Mouse (Mus musculus) spleen, adult 2 months (tissue): ENCODE measurements around the gene Rab3d. TPM values are rescaled to one million over a fixed set of nuclear protein-coding genes. Genes with fewer than 3 reads are reported as not detected.

ENCODE experiments used
- DNase-seq, 2 experiments: peaks; one replicate each; pipeline versions ENCODE4 v3.0.0 to v3.0.0-alpha.2; 2012 to 2021; ENCODE audit warnings: low spot score in 2 of 2, low read depth in 1 of 2
- H3K27ac ChIP-seq: fragments of 200-500 bp; 2 replicates; pipeline ENCODE4 v1.5.1; 2012; ENCODE audit warnings: low read length, inconsistent platforms; ENCODE audit not compliant: insufficient read depth
- H3K27me3 ChIP-seq: fragments of 200-500 bp; 2 replicates; pipeline ENCODE4 v1.6.1; 2012; ENCODE audit warnings: mild to moderate bottlenecking, moderate library complexity, low read length, inconsistent platforms; ENCODE audit not compliant: control insufficient read depth, insufficient read depth
- H3K36me3 ChIP-seq: fragments of 200-500 bp; 2 replicates; pipeline ENCODE4 v1.6.1; 2012; ENCODE audit warnings: mild to moderate bottlenecking, low read length, inconsistent platforms; ENCODE audit not compliant: control insufficient read depth, insufficient read depth
- H3K4me1 ChIP-seq: fragments of 200-500 bp; 2 replicates; pipeline ENCODE4 v1.6.1; 2011; ENCODE audit warnings: inconsistent platforms; ENCODE audit not compliant: control insufficient read depth, insufficient read depth, insufficient read length
- H3K4me3 ChIP-seq: fragments of 200-500 bp; 2 replicates; pipeline ENCODE4 v1.5.1; 2011; ENCODE audit warnings: mild to moderate bottlenecking, inconsistent platforms; ENCODE audit not compliant: insufficient read depth, insufficient read length; ENCODE audit errors: extremely low read depth
- CTCF ChIP-seq: fragments of 200-500 bp; IDR thresholded peaks from 2 replicates; pipeline ENCODE4 v1.5.1; 2011; ENCODE audit warnings: mild to moderate bottlenecking, inconsistent platforms; ENCODE audit not compliant: insufficient read depth, insufficient read length, insufficient replicate concordance; ENCODE audit errors: extremely low read depth
- POLR2A ChIP-seq: fragments of 200-500 bp; IDR thresholded peaks from 2 replicates; pipeline ENCODE4 v1.6.1; 2011; ENCODE audit warnings: low read depth, low read length, inconsistent platforms
- WGBS: fragments of 180-500 bp; shearing (Covaris S2); methylation state at CpG from one replicate; pipeline ENCODE4 v1.1.7; 2018; 5-methylcytosine and 5-hydroxymethylcytosine counted together
- polyA plus RNA-seq: library from polyadenylated mRNA; depleted of rRNA; stranded (reverse); fragments of >200 nt; gene quantifications from 2 replicates; pipeline ENCODE4 v1.2.3, GENCODE M21; 2012

Rab3d gene
- polyA plus RNA-seq, 1 experiment, result 21.1 TPM

DNA sequence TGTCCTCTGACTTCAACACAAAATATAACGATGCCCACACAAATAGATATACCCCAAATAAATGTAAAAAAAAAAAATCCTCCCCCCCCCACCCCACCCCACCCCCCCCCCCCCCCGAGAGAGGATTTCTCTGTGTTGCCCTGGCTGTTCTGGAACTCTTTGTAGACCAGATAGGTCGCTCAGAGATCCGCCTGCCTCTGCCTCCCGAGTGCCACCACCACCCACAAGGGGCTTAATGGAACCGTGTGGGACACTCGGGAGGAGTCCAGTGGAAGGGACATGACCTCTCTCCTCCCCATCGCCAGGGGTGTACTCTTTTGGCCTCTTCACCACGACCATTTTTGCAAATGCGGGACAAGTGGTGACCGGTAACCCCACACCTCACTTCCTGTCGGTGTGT, 25.1 kb upstream of the Rab3d start:
- no peak for DNase-seq
- Histone ChIP-seq H3K4me1 (peaks cover 5% of the 10 kb centered on the region), H3K4me3 (no peak overlapping the region), H3K36me3 (no peaks in the 10 kb centered on the region), H3K27me3 (no peaks in the 10 kb centered on the region; the same call in 1 of the 2 replicates), H3K27ac (no peak overlapping the region)
- no peak for TF ChIP-seq CTCF
- no peak for TF ChIP-seq POLR2A
- 76% methylated on average over 12 of the region's 12 CpGs for WGBS

- 92% methylated on average over 4 of the region's 4 CpGs for WGBS
- TF ChIP-seq POLR2A, result no peak
- TF ChIP-seq CTCF, result no peak
- H3K36me3 ChIP-seq, result no peaks in the 10 kb centered on the region
- no peaks in the 10 kb centered on the region for H3K27me3 ChIP-seq
- no peak overlapping the region for H3K27ac ChIP-seq
- no peak for DNase-seq
- H3K4me3 ChIP-seq, result no peak overlapping the region
- H3K4me1 ChIP-seq, result peaks cover 4% of the 10 kb centered on the region; the same call in 1 of the 2 replicates
These were observed 20.4 kb upstream of the Rab3d start for GRCm38 (mm10) chr9:21938234-21938855.

DNA sequence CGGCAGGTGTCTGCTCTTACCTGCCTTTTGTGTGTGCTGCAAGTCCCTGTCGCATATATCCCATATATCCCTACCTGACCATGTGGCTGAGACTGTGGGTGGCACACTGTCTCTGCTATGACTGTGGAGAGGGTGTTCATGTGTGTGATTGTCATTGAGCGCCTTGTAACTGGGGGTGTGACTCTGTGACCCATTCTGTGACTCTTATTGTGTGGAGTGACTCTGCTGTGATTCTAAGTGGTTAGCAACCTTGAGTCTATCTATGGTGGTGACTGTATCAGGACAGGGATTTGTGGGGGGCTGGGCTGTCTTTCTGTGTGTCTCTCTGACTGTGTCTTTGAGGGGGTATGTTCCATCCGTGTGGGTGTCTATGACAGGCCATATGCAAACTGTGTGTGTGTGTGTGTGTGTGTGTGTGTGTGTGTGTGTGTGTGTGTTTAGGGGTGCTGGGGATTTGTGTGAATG, 19.8 kb upstream of the Rab3d start:
- TF ChIP-seq POLR2A (no peak), CTCF (no peak)
- Histone ChIP-seq H3K36me3 (no peaks in the 10 kb centered on the region), H3K27ac (no peak overlapping the region), H3K4me1 (peaks cover 4% of the 10 kb centered on the region; the same call in 1 of the 2 replicates), H3K27me3 (no peaks in the 10 kb centered on the region), H3K4me3 (no peak overlapping the region)
- 89% methylated on average over 4 of the region's 4 CpGs for WGBS
- DNase-seq, result no peak

DNA sequence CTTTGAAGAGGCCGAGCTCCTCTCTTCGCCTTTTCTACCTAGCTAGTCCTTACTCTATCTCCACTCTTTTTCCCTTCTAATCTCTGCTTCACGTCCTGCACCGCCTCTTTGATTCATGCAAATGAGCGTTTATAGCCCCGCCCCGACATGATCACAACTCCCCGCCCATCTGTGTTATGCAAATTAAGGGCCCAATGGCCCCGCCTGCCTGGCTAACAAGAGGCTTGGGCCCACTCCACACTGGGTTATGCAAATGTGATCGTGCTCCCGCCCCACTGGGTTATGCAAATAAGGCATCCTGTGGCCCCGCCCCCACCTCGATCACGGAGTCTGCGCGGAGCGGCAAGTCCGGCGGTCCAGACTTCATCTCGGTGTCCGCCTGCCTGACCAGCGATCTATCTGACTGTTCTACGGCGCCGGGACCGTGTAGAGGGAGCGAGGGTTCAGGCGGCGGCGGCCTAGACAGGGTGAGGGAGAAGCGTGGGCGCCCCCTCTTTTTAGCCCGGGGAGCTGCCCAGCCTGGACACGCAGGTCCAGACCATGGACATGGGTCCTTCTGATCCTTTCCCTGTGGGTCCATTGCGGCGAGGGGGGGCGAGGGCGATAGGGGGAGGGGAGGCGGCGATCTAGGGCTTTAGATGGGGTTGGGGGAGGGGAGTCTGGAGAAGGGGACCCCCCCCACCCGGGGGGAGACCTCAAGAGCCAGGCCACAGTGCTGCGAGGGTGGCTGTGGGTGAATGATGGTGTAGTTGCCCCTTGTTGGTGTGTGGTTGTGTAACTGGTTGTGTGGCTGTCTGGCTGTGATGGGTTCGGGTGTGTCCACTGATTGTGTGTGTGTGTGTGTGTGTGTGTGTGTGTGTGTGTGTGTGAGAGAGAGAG, 18.9 kb upstream of the Rab3d start, which contains the start of gene Plppr2:
Plppr2 (plus strand) TSS at position 342 of the 879 bp plus-strand sequence.
- 6% methylated on average over 43 of the region's 43 CpGs for WGBS
- Histone ChIP-seq H3K27me3 (no peaks in the 10 kb centered on the region), H3K4me1 (peaks cover 4% of the 10 kb centered on the region; the same call in 1 of the 2 replicates), H3K4me3 (peak within 1 kb of the TSS; percentile 41; the same call in 1 of the 2 replicates), H3K27ac (no peak within 1 kb of the TSS), H3K36me3 (no peaks in the 10 kb centered on the region)
- TF ChIP-seq POLR2A, result no peak
- no peak for TF ChIP-seq CTCF
- DNase-seq, result peak; percentile 64 to 75

DNA sequence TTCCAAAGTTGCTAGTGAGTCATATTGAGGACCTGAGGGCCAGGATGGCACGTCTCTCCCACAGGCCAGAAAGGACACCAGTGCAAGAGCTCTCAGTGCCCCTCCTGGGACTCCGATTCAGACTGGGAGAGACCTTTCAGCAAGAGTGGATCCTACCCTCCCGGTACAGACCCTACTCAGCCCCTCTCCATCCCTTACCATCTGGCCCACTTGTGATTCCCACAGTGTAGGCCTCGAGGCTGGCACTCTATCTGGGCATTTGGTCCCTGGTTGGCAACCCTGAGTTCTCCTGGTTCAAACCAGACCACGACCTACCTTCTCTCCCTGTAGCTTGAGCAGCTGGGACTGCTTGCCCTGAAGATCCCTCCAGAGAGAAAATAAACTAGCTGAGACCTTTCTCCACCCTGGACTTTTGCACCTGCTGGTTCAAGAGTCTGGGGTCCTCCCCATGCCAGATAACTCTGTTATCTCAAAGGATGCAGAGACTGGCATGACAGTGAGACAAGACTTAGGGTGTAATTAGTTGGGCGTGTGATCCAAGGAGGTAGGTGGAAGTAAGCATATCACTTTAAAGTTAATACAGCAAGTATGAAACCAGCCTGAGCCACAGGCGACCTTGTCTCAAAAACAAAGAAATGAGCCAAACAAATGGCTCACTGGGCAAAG, 17.6 kb upstream of the Rab3d start:
- DNase-seq, result no peak
- 83% methylated on average over 7 of the region's 7 CpGs for WGBS
- Histone ChIP-seq H3K27ac (no peak overlapping the region), H3K27me3 (no peaks in the 10 kb centered on the region), H3K4me3 (no peak overlapping the region), H3K36me3 (no peaks in the 10 kb centered on the region), H3K4me1 (peaks cover 4% of the 10 kb centered on the region; the same call in 1 of the 2 replicates)
- TF ChIP-seq CTCF (no peak), POLR2A (no peak)

DNA sequence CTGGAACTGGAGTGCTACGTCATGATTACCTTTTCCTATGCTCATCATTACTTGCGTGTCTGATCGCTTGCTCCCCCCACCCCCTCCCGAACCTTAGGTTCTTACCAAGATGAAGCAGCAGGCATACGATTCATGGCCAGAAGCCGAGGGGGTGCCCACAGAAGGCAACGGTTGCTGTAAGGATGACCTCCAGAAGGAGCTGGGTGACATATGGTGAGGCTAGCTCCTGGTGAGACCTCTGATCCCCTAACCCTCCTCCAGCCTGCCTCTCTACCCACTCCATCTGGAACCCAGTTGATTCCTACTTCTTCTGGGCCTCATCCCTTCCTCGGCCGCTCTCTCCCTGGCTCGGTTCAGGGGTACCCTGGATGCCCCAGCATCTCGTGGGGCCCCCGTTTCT, 16.0 kb upstream of the Rab3d start:
- no peaks in the 10 kb centered on the region for H3K36me3 ChIP-seq
- no peaks in the 10 kb centered on the region for H3K27me3 ChIP-seq
- TF ChIP-seq POLR2A (no peak), CTCF (no peak)
- H3K4me1 ChIP-seq, result peaks cover 4% of the 10 kb centered on the region; the same call in 1 of the 2 replicates
- no peak overlapping the region for H3K4me3 ChIP-seq
- H3K27ac ChIP-seq, result no peak overlapping the region
- no peak for DNase-seq
- WGBS, result 91% methylated on average over 12 of the region's 12 CpGs
